8 mouse cellular contexts compared by ENCODE assay signal in the genomic region with DNA sequence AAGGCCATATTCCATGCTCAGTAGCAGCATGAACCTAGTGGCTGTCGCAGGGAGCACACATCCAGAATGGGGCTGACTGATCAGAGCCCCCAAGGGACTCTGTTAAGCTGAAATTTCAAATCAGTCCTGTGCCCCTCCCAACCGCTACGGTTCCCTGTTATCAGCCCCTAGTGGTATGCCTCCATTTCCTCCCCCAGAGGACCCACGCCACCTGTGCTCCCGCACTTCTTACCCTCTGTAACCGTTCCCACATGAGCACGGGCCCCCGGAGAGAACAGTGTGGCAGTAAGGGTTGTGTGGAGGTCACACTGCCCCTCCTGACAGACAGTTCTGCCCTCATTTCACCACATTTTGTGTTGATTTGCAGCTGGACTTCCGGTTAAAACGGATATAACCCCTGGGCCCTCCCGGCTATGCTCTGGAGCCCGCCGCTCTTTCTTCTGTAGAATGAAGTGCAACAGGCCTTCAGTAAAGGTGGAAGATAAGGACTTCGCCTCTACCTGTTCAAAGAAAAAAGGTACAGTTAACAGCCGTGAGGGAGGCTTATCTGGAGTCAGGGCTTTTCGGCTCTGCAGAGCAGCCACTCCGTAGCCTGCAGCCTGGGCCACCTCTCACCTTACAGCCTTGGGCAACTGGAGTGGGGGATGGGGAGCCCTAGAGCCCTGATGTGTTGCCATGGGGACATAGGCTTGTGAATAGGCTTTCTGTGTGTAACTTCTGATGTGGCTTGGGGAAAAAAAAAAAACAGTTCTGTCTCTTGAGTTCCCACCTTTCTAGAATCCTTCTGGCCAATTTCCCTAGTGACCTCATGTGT.
DNase-seq lines count a peak whose midpoint lies in the region; ATAC-seq lines count a peak whose summit lies in the region.

No protein-coding gene starts in this region.

- H3K27ac ChIP-seq in hindbrain, embryonic 10.5 days: peak overlapping the region; percentile 76
- H3K27ac ChIP-seq in hindbrain, embryonic 13.5 days: no peak overlapping the region
- peak overlapping the region; percentile 23; the same call in 1 of the 2 replicates for H3K27ac ChIP-seq in limb, embryonic 11.5 days (replicated peaks; ENCODE audit: low read depth, low read length)

- H3K4me3 ChIP-seq in hindbrain, embryonic 10.5 days: peak overlapping the region; percentile 26; the same call in 1 of the 2 replicates
- H3K4me3 ChIP-seq in hindbrain, embryonic 13.5 days: no peak overlapping the region
- H3K4me3 ChIP-seq in limb, embryonic 11.5 days (ENCODE audit: low read depth, low read length): no peak overlapping the region

- H3K9ac ChIP-seq in hindbrain, embryonic 13.5 days: no peak overlapping the region
- H3K9ac ChIP-seq in limb, embryonic 11.5 days (ENCODE audit: low read length): peak overlapping the region; percentile 39; the same call in 1 of the 2 replicates

- peaks cover 10% of the 10 kb centered on the region; the same call in 1 of the 2 replicates for H3K36me3 ChIP-seq in hindbrain, embryonic 10.5 days
- H3K36me3 ChIP-seq in hindbrain, embryonic 13.5 days: peaks cover 16% of the 10 kb centered on the region
- H3K36me3 ChIP-seq in limb, embryonic 11.5 days (ENCODE audit: control insufficient read depth, insufficient read depth, low read length): no peaks in the 10 kb centered on the region

- WGBS in hindbrain, embryonic 10.5 days: 39% methylated on average over 17 of the region's 17 CpGs
- 37% methylated on average over 17 of the region's 17 CpGs for WGBS in hindbrain, embryonic 13.5 days
- 20% methylated on average over 17 of the region's 17 CpGs for WGBS in limb, embryonic 11.5 days

- peak; percentile 70 for DNase-seq in hindbrain, embryonic 10.5 days (ENCODE audit: low spot score)
- peak; percentile 50 for DNase-seq in c-Kit-positive CD71-positive TER-119-positive erythroid progenitor cells, embryonic 14.5 days (ENCODE audit: low spot score)
- peak; percentile 80 for DNase-seq in limb, embryonic 11.5 days (ENCODE audit: low spot score)
- no peak for DNase-seq in gastrocnemius, adult 8-10 months (ENCODE audit: low spot score in 2 of 2)
- no peak for DNase-seq in kidney, postnatal 10 days
- no peak for DNase-seq in left cerebral cortex, adult 9 months (ENCODE audit: low spot score in 2 of 2)

- peaks cover 39% of the 10 kb centered on the region for H3K4me1 ChIP-seq in hindbrain, embryonic 10.5 days (replicated peaks)
- peaks cover 15% of the 10 kb centered on the region for H3K4me1 ChIP-seq in hindbrain, embryonic 13.5 days (replicated peaks)
- H3K4me1 ChIP-seq in limb, embryonic 11.5 days (ENCODE audit: control insufficient read depth, insufficient read depth, low read length): peaks cover 10% of the 10 kb centered on the region

- no peak overlapping the region for H3K4me2 ChIP-seq in hindbrain, embryonic 13.5 days
- peak overlapping the region; percentile 24; the same call in 1 of the 2 replicates for H3K4me2 ChIP-seq in limb, embryonic 11.5 days (ENCODE audit: low read depth, severe bottlenecking)

- ATAC-seq in hindbrain, embryonic 13.5 days (ENCODE audit: low FRiP score): no peak
- peak; percentile 88 for ATAC-seq in limb, embryonic 11.5 days (ENCODE audit: insufficient number of reproducible peaks, low FRiP score, low TSS enrichment, low read depth)
- ATAC-seq in neutrophil, adult 5-6 weeks (ENCODE audit: extremely low read depth, insufficient number of reproducible peaks, low FRiP score, poor library complexity, severe bottlenecking): peak; percentile 56

- H3K27me3 ChIP-seq in hindbrain, embryonic 10.5 days (ENCODE audit: insufficient read depth, poor library complexity, severe bottlenecking): no peaks in the 10 kb centered on the region
- H3K27me3 ChIP-seq in hindbrain, embryonic 13.5 days: no peaks in the 10 kb centered on the region
- no peaks in the 10 kb centered on the region for H3K27me3 ChIP-seq in limb, embryonic 11.5 days (ENCODE audit: control insufficient read depth, insufficient read depth, low read length)

- no peaks in the 10 kb centered on the region for H3K9me3 ChIP-seq in hindbrain, embryonic 10.5 days
- no peaks in the 10 kb centered on the region for H3K9me3 ChIP-seq in hindbrain, embryonic 13.5 days
- H3K9me3 ChIP-seq in limb, embryonic 11.5 days (ENCODE audit: control insufficient read depth, low read length): no peaks in the 10 kb centered on the region

Comparison
In these comparisons a context has a peak if more than half of its experiments do, and no peak if none do; other contexts are left out.
1. DNase-seq: peak in hindbrain, embryonic 10.5 days (single experiment), c-Kit-positive CD71-positive TER-119-positive erythroid progenitor cells, embryonic 14.5 days (single experiment) and limb, embryonic 11.5 days (single experiment); none in gastrocnemius, adult 8-10 months (0 of 2), kidney, postnatal 10 days (single experiment) and left cerebral cortex, adult 9 months (0 of 2).